Mouse (Mus musculus) limb, embryonic 14.5 days (tissue): ENCODE results near the gene Gm21973. TPM values are rescaled to one million over a fixed set of nuclear protein-coding genes. Genes with fewer than 3 reads are reported as not detected.

Source experiments
- ATAC-seq: fragments of 200-750 bp; cut with Nextera tagmentation; 2 replicates; pipeline ENCODE4 v1.8.0; 2017; ENCODE audit warnings: low read depth, moderate number of reproducible peaks, moderate TSS enrichment; ENCODE audit not compliant: low FRiP score
- DNase-seq: peaks from one replicate; pipeline ENCODE4 v3.0.0-alpha.2; 2015; ENCODE audit warnings: low spot score
- H3K27ac ChIP-seq: fragments of 300-500 bp; sonication (generic); replicated peaks from 2 replicates; pipeline ENCODE4 v1.5.1; 2014; ENCODE audit warnings: low read depth, mild to moderate bottlenecking, low read length, moderate library complexity, mixed read lengths
- H3K27me3 ChIP-seq: fragments of 300-500 bp; sonication (generic); 2 replicates; pipeline ENCODE4 v1.6.1; 2014; ENCODE audit warnings: low read length, mixed read lengths; ENCODE audit not compliant: control insufficient read depth, insufficient read depth
- H3K36me3 ChIP-seq: fragments of 300-500 bp; sonication (generic); 2 replicates; pipeline ENCODE4 v1.6.1; 2014; ENCODE audit warnings: mild to moderate bottlenecking, low read length, moderate library complexity, mixed read lengths; ENCODE audit not compliant: control insufficient read depth, insufficient read depth
- H3K4me1 ChIP-seq: fragments of 300-500 bp; sonication (generic); 2 replicates; pipeline ENCODE4 v1.6.1; 2014; ENCODE audit warnings: antibody characterized with exemption, low read length, mixed read lengths; ENCODE audit not compliant: control insufficient read depth, insufficient read depth
- H3K4me2 ChIP-seq: fragments of 300-500 bp; sonication (generic); replicated peaks from 2 replicates; pipeline ENCODE4 v1.6.1; 2014; ENCODE audit warnings: low read depth, mild to moderate bottlenecking, low read length, moderate library complexity; ENCODE audit not compliant: severe bottlenecking
- H3K4me3 ChIP-seq: fragments of 300-500 bp; sonication (generic); replicated peaks from 2 replicates; pipeline ENCODE4 v1.5.1; 2014; ENCODE audit warnings: low read length
- H3K9ac ChIP-seq: fragments of 300-500 bp; sonication (generic); 2 replicates; pipeline ENCODE4 v1.6.1; 2014; ENCODE audit warnings: mild to moderate bottlenecking, low read depth, low read length, moderate library complexity; ENCODE audit not compliant: severe bottlenecking
- H3K9me3 ChIP-seq: fragments of 300-500 bp; sonication (generic); 2 replicates; pipeline ENCODE4 v1.6.1; 2016; ENCODE audit warnings: low read length; ENCODE audit not compliant: control insufficient read depth
- POLR2A ChIP-seq: fragments of 200-500 bp; IDR thresholded peaks from 2 replicates; pipeline ENCODE4 v1.8.0; 2012; ENCODE audit warnings: inconsistent platforms, mild to moderate bottlenecking, moderate library complexity, borderline replicate concordance; ENCODE audit not compliant: insufficient read depth, insufficient read length; ENCODE audit errors: extremely low read depth
- WGBS: fragments of 180-500 bp; shearing (Covaris S2); extraction: QIAGEN DNeasy Blood & Tissue Kit; methylation state at CpG from one replicate; pipeline ENCODE4 v1.1.7; 2014; 5-methylcytosine and 5-hydroxymethylcytosine counted together
- polyA plus RNA-seq, 2 experiments: library from polyadenylated mRNA; depleted of rRNA in 1 of 2; stranded (reverse) in 1 of 2; unstranded in 1 of 2; fragments of >200 nt; fragmentation: Nextera tagmentation in 1 of 2; extraction: Ambion mirVana in 1 of 2; gene quantifications; 2 replicates each; pipeline versions ENCODE4 v1.2.1 to v1.2.3; 2012 to 2014

Gene Gm21973
- polyA plus RNA-seq, 2 experiments: not detected

DNA sequence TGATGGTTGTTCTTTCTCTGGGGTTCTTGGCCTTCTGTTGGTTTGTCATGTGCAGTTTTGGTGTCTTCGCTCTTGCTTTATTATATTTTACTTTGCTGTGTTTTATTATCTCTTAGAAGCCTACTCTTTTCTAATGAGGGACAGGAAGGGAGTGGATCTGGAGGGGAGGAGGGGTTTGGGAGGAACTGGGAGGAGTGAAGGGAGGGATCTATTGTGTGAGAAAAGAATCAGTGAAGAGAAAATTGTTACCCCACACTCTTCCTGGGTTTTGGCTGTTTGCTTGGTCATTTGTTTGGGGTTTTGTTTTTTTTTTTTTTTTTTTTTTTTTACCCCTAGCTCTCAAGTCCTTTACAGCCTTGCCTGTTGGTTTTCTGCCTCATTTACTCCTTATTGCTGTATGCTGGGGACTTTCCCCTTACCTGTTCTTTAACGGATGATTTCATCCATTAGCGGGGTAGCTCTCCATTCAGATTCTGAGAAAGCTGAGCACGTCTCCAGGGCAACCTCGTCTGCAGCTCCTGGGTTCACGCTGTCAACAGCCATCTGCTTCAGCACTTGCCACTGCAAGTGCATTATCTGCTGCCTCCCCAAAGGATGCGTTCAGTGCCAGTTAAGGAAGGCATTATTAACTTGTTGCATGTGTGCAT lies 96.1 kb downstream of the Gm21973 start:
- no peak for ATAC-seq
- no peak overlapping the region for H3K27ac ChIP-seq
- WGBS: 28% methylated on average over 7 of the region's 7 CpGs
- no peak overlapping the region for H3K9ac ChIP-seq
- no peak for TF ChIP-seq POLR2A
- H3K27me3 ChIP-seq: no peaks in the 10 kb centered on the region
- H3K36me3 ChIP-seq: no peaks in the 10 kb centered on the region
- no peaks in the 10 kb centered on the region for H3K9me3 ChIP-seq
- H3K4me3 ChIP-seq: no peak overlapping the region
- H3K4me1 ChIP-seq: no peaks in the 10 kb centered on the region
- H3K4me2 ChIP-seq: no peak overlapping the region
- DNase-seq: no peak

DNA sequence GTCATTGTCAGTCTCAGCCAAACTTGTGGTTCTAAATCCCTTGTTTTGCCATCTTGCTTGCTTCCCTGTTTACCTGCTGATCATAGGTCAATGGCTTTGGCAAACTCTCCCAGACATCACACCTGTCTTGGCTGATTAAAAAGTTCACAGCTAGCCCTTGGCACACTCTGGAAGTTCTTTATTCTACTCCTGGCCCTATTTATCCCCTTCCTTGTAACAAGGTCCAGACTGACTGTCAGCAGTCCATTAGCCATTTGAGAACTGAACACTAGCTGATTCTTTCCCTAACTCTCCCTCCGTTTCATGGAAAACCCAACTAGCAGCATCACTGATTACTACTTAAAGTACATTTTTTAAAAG lies 96.6 kb downstream of the Gm21973 start:
- Histone ChIP-seq H3K27ac (no peak overlapping the region), H3K4me1 (no peaks in the 10 kb centered on the region), H3K4me2 (no peak overlapping the region), H3K4me3 (no peak overlapping the region), H3K27me3 (no peaks in the 10 kb centered on the region), H3K36me3 (no peaks in the 10 kb centered on the region), H3K9ac (no peak overlapping the region), H3K9me3 (no peaks in the 10 kb centered on the region)
- WGBS: 74% methylated on average over 1 of the region's 1 CpGs
- ATAC-seq (no peak), DNase-seq (no peak)
- no peak for TF ChIP-seq POLR2A

Other genes with a start within 250 kb of the Gm21973 start
- gene Prlr, start 148.1 kb upstream of the Gm21973 start, polyA plus RNA-seq (2012; rRNA removed): 0.31 and 0.49 TPM in 2 replicates
- gene Prlr, start 148.1 kb upstream of the Gm21973 start, polyA plus RNA-seq (2014; fragmentation: Nextera tagmentation; extraction: Ambion mirVana): 1.7 and 2.0 TPM in 2 replicates
- gene Agxt2, start 33.2 kb downstream of the Gm21973 start, polyA plus RNA-seq (2012; rRNA removed): not detected in 2 replicates
- gene Agxt2, start 33.2 kb downstream of the Gm21973 start, polyA plus RNA-seq (2014; fragmentation: Nextera tagmentation; extraction: Ambion mirVana): not detected in 2 replicates
- gene Dnajc21, start 145.1 kb downstream of the Gm21973 start, polyA plus RNA-seq (2012; rRNA removed): 6.3 and 13.2 TPM in 2 replicates
- 16.1 and 19.1 TPM in 2 replicates for gene Dnajc21, start 145.1 kb downstream of the Gm21973 start, polyA plus RNA-seq (2014; fragmentation: Nextera tagmentation; extraction: Ambion mirVana)
- 19.8 and 30.4 TPM in 2 replicates for gene Brix1, start 160.6 kb downstream of the Gm21973 start, polyA plus RNA-seq (2012; rRNA removed)
- 105 and 106 TPM in 2 replicates for gene Brix1, start 160.6 kb downstream of the Gm21973 start, polyA plus RNA-seq (2014; fragmentation: Nextera tagmentation; extraction: Ambion mirVana)
- gene Rad1, start 160.6 kb downstream of the Gm21973 start, polyA plus RNA-seq (2012; rRNA removed): 29.3 and 33.1 TPM in 2 replicates
- 10.7 and 14.3 TPM in 2 replicates for gene Rad1, start 160.6 kb downstream of the Gm21973 start, polyA plus RNA-seq (2014; fragmentation: Nextera tagmentation; extraction: Ambion mirVana)
- gene Ttc23l, start 233.3 kb downstream of the Gm21973 start, polyA plus RNA-seq (2012; rRNA removed): not detected in 2 replicates
- gene Ttc23l, start 233.3 kb downstream of the Gm21973 start, polyA plus RNA-seq (2014; fragmentation: Nextera tagmentation; extraction: Ambion mirVana): not detected in 2 replicates